Mouse (Mus musculus): ENCODE results near the gene H6pd. TPM values are rescaled to one million over a fixed set of nuclear protein-coding genes. Genes with fewer than 3 reads are reported as not detected.

Gene H6pd
- polyA plus RNA-seq, 1 experiment, result 22.0 TPM

DNA sequence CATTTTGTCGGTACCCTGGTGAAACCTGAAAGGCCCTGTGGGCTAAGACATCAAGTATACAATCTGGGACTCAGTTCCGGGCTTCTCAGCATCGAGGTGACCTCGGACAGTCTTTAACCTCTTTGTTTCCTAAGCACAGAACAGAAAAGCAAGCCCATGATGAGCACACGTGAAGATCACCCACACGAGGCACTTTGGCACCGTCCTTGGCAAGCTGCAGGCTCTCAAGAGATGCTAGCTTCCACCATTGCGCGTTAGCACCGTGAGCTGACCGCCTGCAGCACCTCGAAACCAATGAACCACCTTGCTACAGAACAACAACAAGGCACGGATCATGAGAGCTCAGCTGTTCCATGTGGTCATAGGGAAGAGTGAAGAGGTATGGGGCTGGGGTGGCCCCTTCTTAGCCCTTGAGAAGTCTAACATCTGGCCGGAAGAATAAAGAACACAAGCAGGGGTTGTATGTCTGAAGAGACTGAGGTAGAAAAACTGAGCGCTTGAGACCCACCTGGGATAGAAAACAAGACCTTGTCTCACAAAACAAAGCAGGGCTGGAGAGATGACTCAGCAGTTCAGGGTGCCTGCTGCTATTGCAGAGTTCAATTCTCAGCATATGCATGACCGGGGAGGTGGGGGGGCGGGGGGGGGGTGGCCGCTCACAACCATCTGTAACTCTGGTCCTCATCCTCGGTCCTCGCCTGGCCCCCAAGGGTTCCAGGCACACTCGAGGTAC is 2.5 kb downstream of the H6pd start:
- Histone ChIP-seq H3K4me1 (ENCODE audit: control insufficient read depth, insufficient read depth, insufficient read length, low read length) (peaks cover 28% of the 10 kb centered on the region), H3K27ac (ENCODE audit: insufficient read depth, low read depth, low read length) (no peak overlapping the region), H3K27me3 (ENCODE audit: control insufficient read depth, insufficient read depth, low read length) (no peaks in the 10 kb centered on the region), H3K4me3 (ENCODE audit: low read depth, low read length) (no peak overlapping the region), H3K36me3 (ENCODE audit: control insufficient read depth, insufficient read depth, low read length) (no peaks in the 10 kb centered on the region)
- no peak for TF ChIP-seq POLR2A (IDR thresholded peaks at IDR 0.05; ENCODE audit: low read depth, low read length)
- TF ChIP-seq CTCF (IDR thresholded peaks at IDR 0.05; ENCODE audit: extremely low read depth, insufficient read length, insufficient replicate concordance, low read depth, low read length), result no peak
- 81% methylated on average over 21 of the region's 21 CpGs for WGBS

DNA sequence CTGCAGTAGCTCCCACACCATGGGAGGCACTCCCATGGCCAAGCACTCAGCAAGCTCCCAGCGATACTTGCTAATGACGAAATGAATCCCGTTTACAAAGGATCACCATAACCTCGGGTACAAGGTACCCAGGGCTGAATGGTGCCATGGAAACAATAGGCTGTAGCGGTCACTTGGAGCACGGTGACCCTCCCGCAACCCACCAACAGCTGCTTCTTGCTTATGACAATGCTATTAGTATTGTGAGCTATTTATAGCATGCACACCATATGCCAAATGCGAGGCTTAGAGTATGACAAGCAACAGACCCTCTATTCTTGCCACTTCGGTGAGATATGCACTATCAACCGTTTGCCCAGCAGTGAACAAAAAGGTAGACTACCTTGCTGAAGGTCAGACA is 3.6 kb downstream of the H6pd start:
- Histone ChIP-seq H3K27me3 (ENCODE audit: control insufficient read depth, insufficient read depth, low read length) (no peaks in the 10 kb centered on the region), H3K4me1 (ENCODE audit: control insufficient read depth, insufficient read depth, insufficient read length, low read length) (peaks cover 36% of the 10 kb centered on the region), H3K4me3 (ENCODE audit: low read depth, low read length) (no peak overlapping the region), H3K27ac (ENCODE audit: insufficient read depth, low read depth, low read length) (no peak overlapping the region), H3K36me3 (ENCODE audit: control insufficient read depth, insufficient read depth, low read length) (no peaks in the 10 kb centered on the region)
- 90% methylated on average over 10 of the region's 10 CpGs for WGBS
- TF ChIP-seq POLR2A (IDR thresholded peaks at IDR 0.05; ENCODE audit: low read depth, low read length), result no peak
- no peak for TF ChIP-seq CTCF (IDR thresholded peaks at IDR 0.05; ENCODE audit: extremely low read depth, insufficient read length, insufficient replicate concordance, low read depth, low read length)

DNA sequence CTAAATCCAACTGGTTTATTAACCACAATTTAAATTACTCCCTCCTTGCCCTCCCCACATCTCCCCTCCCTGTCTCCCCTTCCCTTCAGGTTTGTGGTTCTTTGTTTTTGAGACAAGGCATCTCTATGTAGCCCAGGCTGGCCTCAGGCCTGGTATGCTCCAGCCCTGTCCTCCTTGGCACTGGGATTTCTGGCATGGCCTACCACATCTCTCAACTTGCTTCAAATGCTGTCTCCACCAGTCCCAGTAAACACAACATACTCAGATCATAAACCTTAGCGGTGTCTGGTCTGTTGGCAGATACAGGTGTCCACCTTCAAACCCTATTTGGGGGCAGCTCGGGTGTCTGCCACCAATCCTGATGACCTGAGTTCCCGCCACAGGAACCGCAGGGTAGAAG is 5.2 kb downstream of the H6pd start:
- TF ChIP-seq CTCF (IDR thresholded peaks at IDR 0.05; ENCODE audit: extremely low read depth, insufficient read length, insufficient replicate concordance, low read depth, low read length) (no peak), POLR2A (IDR thresholded peaks at IDR 0.05; ENCODE audit: low read depth, low read length) (no peak)
- WGBS, result 63% methylated on average over 4 of the region's 4 CpGs
- H3K4me1 ChIP-seq (ENCODE audit: control insufficient read depth, insufficient read depth, insufficient read length, low read length), result peaks cover 33% of the 10 kb centered on the region
- H3K36me3 ChIP-seq (ENCODE audit: control insufficient read depth, insufficient read depth, low read length), result no peaks in the 10 kb centered on the region
- no peaks in the 10 kb centered on the region for H3K27me3 ChIP-seq (ENCODE audit: control insufficient read depth, insufficient read depth, low read length)
- no peak overlapping the region for H3K4me3 ChIP-seq (ENCODE audit: low read depth, low read length)
- peak overlapping the region; percentile 38 for H3K27ac ChIP-seq (ENCODE audit: insufficient read depth, low read depth, low read length)

DNA sequence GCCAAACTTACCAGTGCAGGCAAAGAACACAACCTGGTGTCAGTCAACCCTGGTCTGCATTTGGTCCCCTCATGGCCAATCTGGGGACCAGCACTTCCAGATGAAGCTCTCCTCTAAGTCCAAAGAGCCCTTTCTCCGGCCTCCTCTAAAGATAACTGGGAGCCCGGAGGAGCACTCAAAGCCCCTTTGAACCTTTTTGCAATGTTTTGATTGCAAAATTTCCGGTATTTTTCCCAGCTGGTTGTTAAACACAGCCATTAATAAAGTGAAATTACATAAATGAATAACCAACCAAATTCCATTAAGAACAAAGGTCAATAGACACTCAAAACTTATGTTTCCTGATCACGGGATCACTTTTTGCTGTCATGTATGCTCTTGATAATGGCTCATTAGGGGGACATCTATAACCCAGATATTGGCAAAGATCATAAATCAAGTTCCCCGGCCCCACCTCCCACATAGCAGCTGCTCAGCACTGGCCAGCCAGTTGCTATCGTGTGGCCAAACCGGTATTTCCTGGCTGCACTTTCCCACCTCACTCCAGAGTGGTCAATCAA is 5.7 kb downstream of the H6pd start:
- Histone ChIP-seq H3K27me3 (ENCODE audit: control insufficient read depth, insufficient read depth, low read length) (no peaks in the 10 kb centered on the region), H3K36me3 (ENCODE audit: control insufficient read depth, insufficient read depth, low read length) (no peaks in the 10 kb centered on the region), H3K4me1 (ENCODE audit: control insufficient read depth, insufficient read depth, insufficient read length, low read length) (peaks cover 33% of the 10 kb centered on the region), H3K27ac (ENCODE audit: insufficient read depth, low read depth, low read length) (peak overlapping the region; percentile 41), H3K4me3 (ENCODE audit: low read depth, low read length) (peak overlapping the region; percentile 44)
- no peak for TF ChIP-seq POLR2A (IDR thresholded peaks at IDR 0.05; ENCODE audit: low read depth, low read length)
- no peak; the same call in 1 of the 2 replicates for TF ChIP-seq CTCF (IDR thresholded peaks at IDR 0.05; ENCODE audit: extremely low read depth, insufficient read length, insufficient replicate concordance, low read depth, low read length)
- WGBS, result 16% methylated on average over 7 of the region's 7 CpGs

DNA sequence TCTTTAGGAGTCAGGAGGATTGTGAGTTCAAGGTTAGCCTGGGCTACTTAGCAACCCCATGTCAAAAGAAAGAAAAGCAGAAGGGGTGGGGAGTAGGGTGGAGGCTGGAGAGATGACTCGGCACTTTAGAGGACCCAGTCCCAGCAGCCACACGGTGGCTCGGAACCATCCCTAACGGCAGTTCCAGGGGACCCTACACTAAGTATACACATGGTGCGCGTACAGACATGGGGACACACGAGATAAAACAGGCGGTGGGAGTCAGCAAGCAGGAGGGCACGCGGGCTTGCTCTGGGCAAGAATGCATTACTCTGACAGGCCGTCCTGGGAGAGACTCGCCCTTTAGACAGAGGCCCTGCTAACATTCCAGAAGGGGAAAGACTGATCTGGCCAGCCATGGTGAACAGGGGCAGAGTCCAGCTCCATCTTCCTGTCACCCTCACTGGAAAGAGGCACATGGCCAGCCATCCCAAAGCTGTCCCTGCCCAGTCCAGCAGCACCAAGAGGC is 6.7 kb downstream of the H6pd start:
- Histone ChIP-seq H3K4me1 (ENCODE audit: control insufficient read depth, insufficient read depth, insufficient read length, low read length) (peaks cover 28% of the 10 kb centered on the region), H3K36me3 (ENCODE audit: control insufficient read depth, insufficient read depth, low read length) (no peaks in the 10 kb centered on the region), H3K27me3 (ENCODE audit: control insufficient read depth, insufficient read depth, low read length) (no peaks in the 10 kb centered on the region), H3K27ac (ENCODE audit: insufficient read depth, low read depth, low read length) (peak overlapping the region; percentile 64), H3K4me3 (ENCODE audit: low read depth, low read length) (peak overlapping the region; percentile 43)
- TF ChIP-seq POLR2A (IDR thresholded peaks at IDR 0.05; ENCODE audit: low read depth, low read length) (no peak), CTCF (IDR thresholded peaks at IDR 0.05; ENCODE audit: extremely low read depth, insufficient read length, insufficient replicate concordance, low read depth, low read length) (no peak)
- WGBS, result 26% methylated on average over 12 of the region's 12 CpGs

DNA sequence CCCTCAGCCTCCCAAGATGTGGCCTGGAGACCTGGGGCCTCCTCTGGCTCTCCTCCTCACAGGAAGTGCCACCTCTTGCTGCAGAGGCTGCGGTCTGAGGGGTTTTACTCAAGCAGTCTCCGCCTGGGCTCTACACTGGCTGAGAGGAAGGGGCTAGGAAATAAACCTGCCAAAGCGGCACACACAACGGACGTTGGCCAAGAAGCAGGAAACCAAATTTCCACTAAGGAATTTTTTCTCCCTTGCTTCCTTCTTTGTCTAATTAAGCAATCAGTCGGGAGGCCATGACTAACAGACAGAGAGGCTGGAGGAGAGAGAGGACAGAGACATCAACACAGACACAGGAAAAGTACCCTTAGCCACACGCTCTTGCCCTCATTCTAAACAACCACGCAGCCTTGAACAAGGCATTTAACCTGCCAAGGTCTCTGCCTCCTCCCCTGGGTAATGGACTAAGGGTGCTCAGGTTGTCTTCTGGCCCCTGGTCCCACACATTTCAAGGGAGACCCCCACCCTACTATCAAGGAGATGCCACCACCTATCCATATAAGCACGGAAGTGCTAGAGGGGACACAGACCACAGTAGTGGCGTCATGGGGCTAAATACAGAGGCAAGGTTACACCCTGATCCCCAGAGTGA is 7.5 kb downstream of the H6pd start:
- H3K4me1 ChIP-seq (ENCODE audit: control insufficient read depth, insufficient read depth, insufficient read length, low read length), result peaks cover 30% of the 10 kb centered on the region
- H3K36me3 ChIP-seq (ENCODE audit: control insufficient read depth, insufficient read depth, low read length), result no peaks in the 10 kb centered on the region
- TF ChIP-seq CTCF (IDR thresholded peaks at IDR 0.05; ENCODE audit: extremely low read depth, insufficient read length, insufficient replicate concordance, low read depth, low read length), result no peak
- TF ChIP-seq POLR2A (IDR thresholded peaks at IDR 0.05; ENCODE audit: low read depth, low read length), result no peak
- no peaks in the 10 kb centered on the region for H3K27me3 ChIP-seq (ENCODE audit: control insufficient read depth, insufficient read depth, low read length)
- peak overlapping the region; percentile 15 for H3K4me3 ChIP-seq (ENCODE audit: low read depth, low read length)
- 37% methylated on average over 10 of the region's 10 CpGs for WGBS
- H3K27ac ChIP-seq (ENCODE audit: insufficient read depth, low read depth, low read length), result peak overlapping the region; percentile 64
